Mouse (Mus musculus): Measurements from ENCODE around the gene Rab3gap2. TPM values are rescaled to one million over a fixed set of nuclear protein-coding genes. Genes with fewer than 3 reads are reported as not detected.
A peak's percentile ranks its signal among the peaks of the same experiment; 100 is the strongest.

The Rab3gap2 gene
- 22.4 and 25.7 TPM in 2 replicates for polyA plus RNA-seq (2015; fragmentation: Nextera tagmentation; extraction: Ambion mirVana)

DNA sequence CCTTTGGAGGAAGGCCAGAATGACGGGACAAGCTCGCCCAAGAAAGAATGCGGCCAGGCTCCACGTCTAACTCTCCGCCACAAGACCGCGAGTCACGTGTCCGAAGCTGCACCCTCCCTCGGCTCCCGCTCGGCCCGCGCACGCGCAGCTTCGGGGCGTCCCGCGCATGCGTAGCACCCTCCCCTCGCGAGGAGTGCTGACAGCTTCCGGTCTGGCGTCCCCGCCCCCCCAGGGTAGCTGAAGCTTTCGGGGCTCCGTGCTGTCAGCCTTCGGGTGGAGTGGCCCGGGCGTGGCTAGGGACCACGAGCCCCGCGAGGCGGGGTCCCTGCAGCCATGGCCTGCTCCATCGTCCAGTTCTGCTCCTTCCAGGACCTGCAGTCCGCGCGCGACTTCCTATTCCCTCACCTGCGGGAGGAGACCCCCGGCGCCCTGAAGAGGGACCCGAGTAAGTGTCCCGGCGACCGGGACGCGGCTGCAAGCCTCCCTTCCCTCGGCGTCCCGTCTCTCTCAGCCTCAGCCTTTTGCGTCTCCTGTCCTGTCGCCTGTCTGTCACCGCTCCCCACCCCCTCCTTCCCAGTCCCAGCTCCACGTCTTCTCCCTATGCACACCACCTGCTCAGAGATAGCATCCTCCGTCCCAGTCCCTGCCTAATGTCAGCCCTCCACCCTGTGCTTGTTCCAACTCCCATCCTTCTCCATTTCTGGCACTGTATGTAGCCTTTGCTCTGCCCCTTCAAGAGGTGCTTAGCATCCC is at the start of gene Rab3gap2:
Rab3gap2 (plus strand) TSS at position 209 of the 753 bp plus-strand sequence.
- Histone ChIP-seq H3K9me3 (no peaks in the 10 kb centered on the region), H3K36me3 (peaks cover 7% of the 10 kb centered on the region), H3K4me2 (replicated peaks) (peak within 1 kb of the TSS; percentile 96), H3K4me1 (peaks cover 27% of the 10 kb centered on the region), H3K4me3 (peak within 1 kb of the TSS; percentile 95), H3K27ac (peak within 1 kb of the TSS; percentile 56; the same call in 1 of the 2 replicates), H3K27me3 (no peaks in the 10 kb centered on the region), H3K9ac (peak within 1 kb of the TSS; percentile 86)
- peak; percentile 96 for ATAC-seq (ENCODE audit: low FRiP score, low read depth)
- WGBS = under 1% methylated on average over 57 of the region's 57 CpGs

GRCm38 (mm10) chr1:185173641-185174040 is 30.3 kb upstream of the Rab3gap2 start:
- Histone ChIP-seq H3K4me3 (no peak overlapping the region), H3K9me3 (no peaks in the 10 kb centered on the region), H3K9ac (no peak overlapping the region), H3K4me2 (replicated peaks) (no peak overlapping the region), H3K4me1 (no peaks in the 10 kb centered on the region), H3K36me3 (no peaks in the 10 kb centered on the region), H3K27me3 (no peaks in the 10 kb centered on the region), H3K27ac (no peak overlapping the region)
- WGBS = 84% methylated on average over 5 of the region's 5 CpGs
- no peak for ATAC-seq (ENCODE audit: low FRiP score, low read depth)

GRCm38 (mm10) chr1:185177860-185178259 is 26.1 kb upstream of the Rab3gap2 start:
- Histone ChIP-seq H3K9me3 (no peaks in the 10 kb centered on the region), H3K4me2 (replicated peaks) (no peak overlapping the region), H3K27me3 (no peaks in the 10 kb centered on the region), H3K4me1 (no peaks in the 10 kb centered on the region), H3K9ac (no peak overlapping the region), H3K36me3 (no peaks in the 10 kb centered on the region), H3K4me3 (no peak overlapping the region), H3K27ac (no peak overlapping the region)
- ATAC-seq (ENCODE audit: low FRiP score, low read depth) = no peak
- WGBS = 83% methylated on average over 6 of the region's 6 CpGs

- no peak for ATAC-seq (ENCODE audit: low FRiP score, low read depth)
- Histone ChIP-seq H3K36me3 (no peaks in the 10 kb centered on the region), H3K27ac (no peak overlapping the region), H3K4me2 (replicated peaks) (no peak overlapping the region), H3K9ac (no peak overlapping the region), H3K27me3 (no peaks in the 10 kb centered on the region), H3K4me1 (no peaks in the 10 kb centered on the region), H3K9me3 (no peaks in the 10 kb centered on the region), H3K4me3 (no peak overlapping the region)
- 31% methylated on average over 9 of the region's 9 CpGs for WGBS
Observed at GRCm38 (mm10) chr1:185183591-185184330, 20.2 kb upstream of the Rab3gap2 start.

GRCm38 (mm10) chr1:185185556-185185955 is 18.4 kb upstream of the Rab3gap2 start:
- no peak for ATAC-seq (ENCODE audit: low FRiP score, low read depth)
- no peak overlapping the region for H3K4me2 ChIP-seq (replicated peaks)
- H3K9me3 ChIP-seq = no peaks in the 10 kb centered on the region
- no peak overlapping the region for H3K9ac ChIP-seq
- WGBS = 60% methylated on average over 9 of the region's 9 CpGs
- H3K27me3 ChIP-seq = no peaks in the 10 kb centered on the region
- H3K4me1 ChIP-seq = no peaks in the 10 kb centered on the region
- no peaks in the 10 kb centered on the region for H3K36me3 ChIP-seq
- H3K4me3 ChIP-seq = no peak overlapping the region
- H3K27ac ChIP-seq = no peak overlapping the region

DNA sequence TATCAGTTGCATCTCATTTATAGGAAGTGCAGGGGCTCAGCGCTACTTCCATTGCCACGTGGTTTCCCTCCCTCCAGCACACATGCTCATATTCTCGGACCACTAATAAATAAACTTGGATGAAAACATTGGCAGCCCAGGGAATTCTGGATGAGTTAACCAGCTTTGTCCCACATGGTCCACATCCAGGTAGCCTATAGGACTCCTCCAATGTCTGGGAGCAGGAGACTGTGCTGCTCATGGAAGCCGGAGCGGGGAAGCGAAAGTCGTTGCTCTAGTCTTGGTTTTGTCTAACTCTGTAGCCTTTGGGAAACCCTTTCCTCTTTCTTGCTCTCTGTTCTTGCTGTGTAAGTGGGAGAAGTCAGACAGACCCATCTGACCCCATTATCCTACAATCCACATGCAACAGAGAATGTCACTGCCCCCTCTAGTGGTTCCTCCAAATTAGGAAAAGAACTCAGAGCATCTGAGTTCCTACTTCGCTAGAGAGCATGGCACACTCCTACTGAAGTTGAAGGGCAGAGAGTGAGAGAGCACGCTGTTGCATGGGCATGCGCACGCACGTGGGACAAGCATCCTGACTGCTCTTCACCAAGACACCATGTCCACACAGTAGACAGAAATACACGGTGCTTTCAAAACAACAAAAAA is 16.7 kb upstream of the Rab3gap2 start:
- no peaks in the 10 kb centered on the region for H3K9me3 ChIP-seq
- ATAC-seq (ENCODE audit: low FRiP score, low read depth) = no peak
- H3K9ac ChIP-seq = no peak overlapping the region
- H3K27ac ChIP-seq = no peak overlapping the region
- H3K4me2 ChIP-seq (replicated peaks) = no peak overlapping the region
- no peaks in the 10 kb centered on the region for H3K4me1 ChIP-seq
- H3K4me3 ChIP-seq = no peak overlapping the region
- H3K36me3 ChIP-seq = no peaks in the 10 kb centered on the region
- WGBS = 63% methylated on average over 13 of the region's 13 CpGs
- no peaks in the 10 kb centered on the region for H3K27me3 ChIP-seq

DNA sequence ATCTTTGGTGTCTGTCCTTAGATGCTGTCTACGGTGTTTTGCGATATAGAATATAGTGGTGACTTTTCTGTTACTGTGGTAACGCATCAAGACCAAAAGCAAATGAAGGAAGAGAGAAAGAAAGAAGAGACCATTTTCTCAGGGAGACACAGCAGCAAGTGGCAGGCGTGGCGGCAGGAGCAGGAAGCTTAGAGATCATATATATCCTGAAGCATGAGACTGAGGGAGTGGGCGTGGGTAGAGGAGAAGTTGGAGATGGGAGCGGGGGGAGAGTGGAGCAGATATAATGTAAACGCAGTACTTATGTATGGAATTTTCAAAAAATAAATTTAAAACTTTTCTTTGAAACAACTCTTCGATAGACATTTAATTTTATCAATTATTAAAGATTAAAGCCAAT is 14.0 kb upstream of the Rab3gap2 start:
- WGBS = 88% methylated on average over 9 of the region's 9 CpGs
- no peak for ATAC-seq (ENCODE audit: low FRiP score, low read depth)

DNA sequence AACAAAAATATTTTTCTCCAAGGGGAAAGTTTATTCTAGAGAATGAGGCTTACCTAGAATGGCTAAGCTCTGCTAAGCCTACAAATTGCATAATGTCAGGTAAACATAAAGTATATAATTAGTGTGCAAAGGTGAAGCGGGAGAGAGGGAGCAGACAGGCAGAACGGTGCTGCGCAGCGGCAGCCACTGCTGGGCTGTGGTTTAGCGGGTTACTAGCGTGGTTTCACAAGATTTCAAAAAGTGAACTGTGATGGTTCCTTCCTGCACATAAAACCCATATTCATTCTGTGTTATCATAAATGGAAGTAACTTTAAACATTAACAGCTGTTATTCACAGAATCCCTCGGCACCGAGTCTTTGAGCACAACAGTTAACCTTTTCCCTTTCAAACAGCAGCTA is 11.8 kb upstream of the Rab3gap2 start:
- no peaks in the 10 kb centered on the region for H3K9me3 ChIP-seq
- H3K27me3 ChIP-seq = no peaks in the 10 kb centered on the region
- H3K4me2 ChIP-seq (replicated peaks) = no peak overlapping the region
- no peaks in the 10 kb centered on the region for H3K36me3 ChIP-seq
- no peak overlapping the region for H3K4me3 ChIP-seq
- H3K4me1 ChIP-seq = no peaks in the 10 kb centered on the region
- no peak overlapping the region for H3K27ac ChIP-seq
- ATAC-seq (ENCODE audit: low FRiP score, low read depth) = no peak
- H3K9ac ChIP-seq = no peak overlapping the region
- 62% methylated on average over 8 of the region's 8 CpGs for WGBS

More for the DNA sequence above, 14.0 kb upstream of the Rab3gap2 start:
- H3K9ac ChIP-seq = no peak overlapping the region
- H3K9me3 ChIP-seq = no peaks in the 10 kb centered on the region
- no peaks in the 10 kb centered on the region for H3K27me3 ChIP-seq
- H3K4me2 ChIP-seq (replicated peaks) = no peak overlapping the region
- no peak overlapping the region for H3K4me3 ChIP-seq
- no peaks in the 10 kb centered on the region for H3K36me3 ChIP-seq
- no peak overlapping the region for H3K27ac ChIP-seq
- no peaks in the 10 kb centered on the region for H3K4me1 ChIP-seq

GRCm38 (mm10) chr1:185193509-185193908 is 10.4 kb upstream of the Rab3gap2 start:
- no peak; the same call in 1 of the 2 replicates for ATAC-seq (ENCODE audit: low FRiP score, low read depth)
- Histone ChIP-seq H3K4me3 (no peak overlapping the region), H3K27me3 (no peaks in the 10 kb centered on the region), H3K27ac (no peak overlapping the region), H3K9me3 (no peaks in the 10 kb centered on the region), H3K36me3 (no peaks in the 10 kb centered on the region), H3K4me2 (replicated peaks) (peak overlapping the region; percentile 34; the same call in 1 of the 2 replicates), H3K4me1 (no peaks in the 10 kb centered on the region), H3K9ac (no peak overlapping the region)
- 6% methylated on average over 10 of the region's 10 CpGs for WGBS

GRCm38 (mm10) chr1:185196323-185196722 is 7.6 kb upstream of the Rab3gap2 start:
- no peak for ATAC-seq (ENCODE audit: low FRiP score, low read depth)
- WGBS = 75% methylated on average over 3 of the region's 3 CpGs
- H3K27ac ChIP-seq = no peak overlapping the region

DNA sequence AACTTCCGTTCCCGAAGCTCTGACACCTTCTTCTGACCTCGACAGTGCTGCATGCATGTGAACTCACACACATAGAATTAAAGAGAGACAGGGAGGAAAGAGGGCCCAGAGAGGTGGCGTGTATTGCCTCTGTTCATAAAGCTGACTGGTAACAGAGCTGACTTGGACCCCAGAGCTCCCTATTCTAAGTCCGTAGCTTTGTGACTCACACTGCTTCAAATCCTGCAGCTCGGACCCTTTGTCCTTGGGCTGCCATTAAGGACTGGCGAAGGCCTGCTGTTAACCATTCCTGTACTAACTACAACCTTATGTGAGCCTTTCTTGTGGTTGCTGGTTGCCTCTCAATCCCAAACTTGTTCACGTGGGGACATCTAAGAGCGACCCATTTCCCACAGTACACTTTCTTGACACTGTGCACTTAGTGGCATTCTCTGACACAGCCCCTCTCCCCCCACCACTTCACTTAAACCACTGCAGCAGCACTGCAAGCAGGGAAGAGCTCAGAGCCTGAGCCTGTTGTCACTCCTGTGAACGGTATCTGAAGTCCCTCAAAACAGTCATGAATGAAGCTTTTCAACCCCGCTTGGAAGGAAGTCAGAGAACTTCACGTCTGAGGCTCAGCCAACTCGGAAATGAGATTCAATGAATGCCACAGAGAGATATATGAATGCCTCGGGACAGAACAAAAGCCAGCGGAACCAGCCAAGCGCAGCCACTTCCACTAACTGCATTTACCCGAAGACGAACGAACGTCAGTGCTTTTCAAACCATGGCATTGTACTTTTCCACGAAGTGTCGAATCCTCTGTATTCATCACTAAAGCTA is 3.1 kb upstream of the Rab3gap2 start:
- H3K27me3 ChIP-seq = no peaks in the 10 kb centered on the region
- no peaks in the 10 kb centered on the region for H3K9me3 ChIP-seq
- H3K4me3 ChIP-seq = no peak overlapping the region
- 67% methylated on average over 22 of the region's 22 CpGs for WGBS
- no peak overlapping the region for H3K9ac ChIP-seq
- H3K27ac ChIP-seq = no peak overlapping the region
- H3K36me3 ChIP-seq = no peaks in the 10 kb centered on the region
- peaks cover 19% of the 10 kb centered on the region for H3K4me1 ChIP-seq
- H3K4me2 ChIP-seq (replicated peaks) = no peak overlapping the region
- no peak for ATAC-seq (ENCODE audit: low FRiP score, low read depth)

More at GRCm38 (mm10) chr1:185196323-185196722, 7.6 kb upstream of the Rab3gap2 start:
- Histone ChIP-seq H3K9me3 (no peaks in the 10 kb centered on the region), H3K36me3 (no peaks in the 10 kb centered on the region), H3K4me2 (replicated peaks) (no peak overlapping the region), H3K4me1 (no peaks in the 10 kb centered on the region), H3K4me3 (no peak overlapping the region), H3K27me3 (no peaks in the 10 kb centered on the region), H3K9ac (no peak overlapping the region)
